Mouse (Mus musculus): ENCODE data around the gene Mus81.

DNA sequence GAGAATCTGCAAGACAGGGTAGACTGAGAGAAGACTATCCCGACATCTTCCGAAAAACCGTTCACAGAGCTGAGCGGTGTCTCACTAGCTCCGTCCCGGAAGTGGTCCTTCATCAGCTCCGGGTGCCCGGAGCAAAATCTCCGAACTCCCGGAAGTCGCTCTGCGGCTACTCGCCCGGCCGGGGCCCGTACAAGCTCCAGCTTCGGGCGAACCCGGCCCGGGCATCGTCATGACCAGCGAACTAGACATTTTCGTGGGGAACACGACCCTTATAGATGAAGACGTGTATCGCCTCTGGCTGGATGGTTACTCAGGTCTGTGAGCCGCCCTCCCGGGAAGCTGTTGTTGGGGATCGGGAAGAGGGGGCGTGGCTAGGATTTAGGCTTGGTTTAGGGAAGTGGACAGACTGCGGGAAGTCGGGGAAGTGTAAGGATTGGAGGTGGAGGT, 27.7 kb downstream of the Mus81 start, which contains the start of gene Fibp:
- TF ChIP-seq POLR2A (IDR thresholded peaks at IDR 0.05; ENCODE audit: borderline replicate concordance, extremely low read depth, insufficient read depth, insufficient read length, poor library complexity, severe bottlenecking), result peak; percentile 73; the same call in 1 of the 2 replicates
- TF ChIP-seq CTCF (IDR thresholded peaks at IDR 0.05; ENCODE audit: borderline replicate concordance, extremely low read depth, insufficient read depth, insufficient read length), result no peak

All from brain, embryonic 14.5 days (tissue).